Mouse (Mus musculus): ENCODE results near the gene Zc3hav1l.

GRCm38 (mm10) chr6:38337166-38337705 lies 38.2 kb upstream of the Zc3hav1l start:
- TF ChIP-seq CTCF (IDR thresholded peaks at IDR 0.05; ENCODE audit: control insufficient read depth, insufficient read depth, insufficient replicate concordance, low read depth, low read length) (no peak), POLR2A (IDR thresholded peaks at IDR 0.05; ENCODE audit: control insufficient read depth, low read depth, low read length) (no peak)

Data from testis, adult 2 months (tissue).